Mouse (Mus musculus): Measurements from ENCODE around the gene Lrrc1. TPM values are rescaled to one million over a fixed set of nuclear protein-coding genes. Genes with fewer than 3 reads are reported as not detected.
A peak's percentile ranks its signal among the peaks of the same experiment; 100 is the strongest.

Gene Lrrc1
- total RNA-seq, 2 experiments from 2014 or later = 6.1 to 6.2 TPM

DNA sequence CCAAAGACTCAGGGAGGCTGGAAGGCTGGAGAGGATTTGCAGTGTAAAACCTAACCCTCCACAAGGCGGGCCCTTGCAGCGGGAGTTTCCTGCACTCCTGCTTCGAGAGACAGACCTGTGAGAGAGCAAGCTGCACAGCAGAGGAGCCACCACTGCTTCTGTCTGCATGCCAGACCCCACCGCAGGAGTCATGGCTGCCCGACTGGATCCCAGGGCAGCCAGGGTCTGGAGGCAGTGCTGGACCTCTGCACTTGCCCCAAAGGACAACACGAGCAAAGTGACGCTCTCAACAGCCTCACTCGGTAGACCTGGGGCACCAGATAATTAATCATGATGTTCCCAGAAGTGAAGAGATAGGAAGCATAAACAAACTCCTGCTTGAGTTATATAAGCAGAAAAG is 72.1 kb downstream of the Lrrc1 start:
- DNase-seq (ENCODE audit: low spot score in 2 of 2) = no peak
- intact Hi-C loops (cut with DNase I) = no loop called here

GRCm38 (mm10) chr9:77471646-77472220 is 72.9 kb downstream of the Lrrc1 start:
- no peak for DNase-seq (ENCODE audit: low spot score in 2 of 2)
- intact Hi-C loops (cut with DNase I) = no loop called here

- DNase-seq (ENCODE audit: low spot score in 2 of 2) = peak; percentile 75 to 78
- intact Hi-C loops (cut with DNase I) = loop anchor here (10.0 kb wide), 1 partner anchor 75 kb away; the partner anchor contains the start of gene Lrrc1
Observed at GRCm38 (mm10) chr9:77469791-77470607, 74.7 kb downstream of the Lrrc1 start.

DNA sequence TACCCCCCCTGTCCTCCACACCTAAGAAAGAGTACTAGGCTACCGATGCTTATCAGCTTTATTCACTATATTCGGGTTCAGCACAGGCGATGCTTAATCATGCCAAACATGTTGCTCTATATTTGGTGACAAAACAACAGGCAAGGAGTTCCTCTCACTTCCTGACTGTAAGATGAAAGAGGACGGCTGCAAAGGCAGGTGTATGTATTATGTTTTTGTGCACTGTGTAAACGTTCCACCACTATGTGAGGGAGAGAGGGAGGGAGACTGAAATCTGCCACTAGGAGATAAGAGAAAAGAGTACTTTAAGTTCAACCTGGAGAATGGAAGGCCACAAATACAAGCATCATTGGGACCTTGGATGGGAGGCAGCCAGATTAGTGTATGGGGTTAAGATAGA is 77.7 kb downstream of the Lrrc1 start:
- no peak for DNase-seq (ENCODE audit: low spot score in 2 of 2)
- intact Hi-C loops (cut with DNase I) = loop anchor here (10.0 kb wide), 1 partner anchor 78 kb away; the partner anchor contains the start of gene Lrrc1

DNA sequence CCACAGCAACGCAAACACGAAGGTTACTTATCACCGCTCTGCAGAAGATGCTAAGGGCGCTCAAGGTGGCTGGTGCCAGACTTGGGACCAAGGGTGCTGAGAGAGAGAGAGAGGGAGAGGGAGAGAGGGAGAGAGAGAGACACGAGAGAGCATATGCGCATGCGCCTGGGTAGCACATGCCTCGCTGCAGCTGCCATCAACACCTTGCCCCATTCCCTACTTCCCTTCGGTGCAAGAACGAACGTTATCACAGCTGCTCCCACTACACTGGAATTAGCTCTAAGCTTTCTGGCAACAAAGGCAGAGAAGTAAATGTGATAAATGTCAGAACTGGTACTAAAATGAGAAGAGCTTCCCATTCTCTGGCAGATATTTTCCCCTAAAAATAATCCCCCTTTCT is 79.3 kb downstream of the Lrrc1 start:
- intact Hi-C loops (cut with DNase I) = loop anchor here (10.0 kb wide), 1 partner anchor 79 kb away; the partner anchor contains the start of gene Lrrc1
- no peak for DNase-seq (ENCODE audit: low spot score in 2 of 2)

DNA sequence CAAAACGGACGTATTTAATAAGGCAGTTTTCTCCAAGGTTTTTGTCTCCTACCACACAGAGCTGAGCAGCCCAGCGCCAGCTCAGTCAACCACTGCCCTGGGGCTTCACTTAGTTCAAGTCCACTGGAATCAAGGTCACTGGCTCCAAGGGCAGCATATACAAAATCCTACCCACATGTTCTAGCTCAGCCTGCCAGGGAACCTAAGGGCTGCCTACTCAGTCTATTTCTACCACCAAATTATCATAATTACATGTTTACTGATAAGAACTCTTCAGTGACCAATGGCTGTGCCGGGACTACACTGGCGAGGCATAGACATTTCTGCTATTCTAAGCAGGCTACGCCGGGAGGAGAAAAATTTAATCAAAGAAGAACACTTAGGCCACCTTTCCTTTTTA is 80.8 kb downstream of the Lrrc1 start:
- DNase-seq (ENCODE audit: low spot score in 2 of 2) = no peak
- intact Hi-C loops (cut with DNase I) = loop anchor here (10.0 kb wide), 1 partner anchor 81 kb away; the partner anchor contains the start of gene Lrrc1

GRCm38 (mm10) chr9:77463195-77463594 is 81.5 kb downstream of the Lrrc1 start:
- DNase-seq (ENCODE audit: low spot score in 2 of 2) = no peak
- intact Hi-C loops (cut with DNase I) = loop anchor here (10.0 kb wide), 1 partner anchor 82 kb away; the partner anchor contains the start of gene Lrrc1

GRCm38 (mm10) chr9:77461371-77461915 is 83.2 kb downstream of the Lrrc1 start:
- intact Hi-C loops (cut with DNase I) = loop anchor here (10.0 kb wide), 1 partner anchor 83 kb away; the partner anchor contains the start of gene Lrrc1
- DNase-seq (ENCODE audit: low spot score in 2 of 2) = no peak

DNA sequence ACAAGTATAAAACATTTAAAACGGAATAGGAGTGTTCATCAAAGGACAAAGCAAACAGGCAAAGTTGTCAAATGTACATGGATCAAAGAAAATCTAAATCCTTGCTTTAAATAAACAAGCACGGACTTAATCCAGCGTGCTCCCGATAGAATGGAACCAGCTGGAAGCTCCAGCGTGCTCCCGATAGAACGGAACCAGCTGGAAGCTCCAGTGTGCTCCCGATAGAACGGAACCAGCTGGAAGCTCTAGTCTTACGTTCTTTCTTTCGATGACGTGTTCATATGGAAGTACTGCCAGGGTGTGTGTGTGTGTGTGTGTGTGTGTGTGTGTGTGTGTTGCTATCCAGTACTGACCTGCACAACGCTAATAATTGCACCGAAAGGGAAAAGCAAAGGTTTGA is 84.3 kb downstream of the Lrrc1 start:
- no peak for DNase-seq (ENCODE audit: low spot score in 2 of 2)
- intact Hi-C loops (cut with DNase I) = loop anchor here (10.0 kb wide), 1 partner anchor 84 kb away; the partner anchor contains the start of gene Lrrc1

DNA sequence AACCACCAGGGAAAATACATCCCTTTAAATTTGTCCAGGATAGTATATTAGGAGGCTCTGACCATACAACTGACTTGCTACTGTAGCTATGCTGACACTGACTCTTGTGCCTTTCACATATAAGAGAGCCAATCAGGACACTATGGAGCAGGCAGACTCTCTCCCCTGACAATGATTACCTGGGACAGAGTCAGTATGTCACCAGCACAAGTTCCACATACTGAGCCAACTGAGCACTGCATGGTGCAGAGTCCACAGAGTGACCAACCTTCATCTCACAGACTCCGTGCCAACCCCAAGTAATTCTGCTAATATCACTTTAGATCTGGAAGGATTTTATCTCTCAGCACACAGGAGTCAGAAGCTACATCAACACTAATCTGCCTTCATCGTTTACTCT is 85.3 kb downstream of the Lrrc1 start:
- intact Hi-C loops (cut with DNase I) = no loop called here

GRCm38 (mm10) chr9:77456169-77456826 is 88.4 kb downstream of the Lrrc1 start:
- DNase-seq (ENCODE audit: low spot score in 2 of 2) = peak; percentile 47 to 48
- intact Hi-C loops (cut with DNase I) = no loop called here

More for the DNA sequence above, 85.3 kb downstream of the Lrrc1 start:
- DNase-seq (ENCODE audit: low spot score in 2 of 2) = no peak

DNA sequence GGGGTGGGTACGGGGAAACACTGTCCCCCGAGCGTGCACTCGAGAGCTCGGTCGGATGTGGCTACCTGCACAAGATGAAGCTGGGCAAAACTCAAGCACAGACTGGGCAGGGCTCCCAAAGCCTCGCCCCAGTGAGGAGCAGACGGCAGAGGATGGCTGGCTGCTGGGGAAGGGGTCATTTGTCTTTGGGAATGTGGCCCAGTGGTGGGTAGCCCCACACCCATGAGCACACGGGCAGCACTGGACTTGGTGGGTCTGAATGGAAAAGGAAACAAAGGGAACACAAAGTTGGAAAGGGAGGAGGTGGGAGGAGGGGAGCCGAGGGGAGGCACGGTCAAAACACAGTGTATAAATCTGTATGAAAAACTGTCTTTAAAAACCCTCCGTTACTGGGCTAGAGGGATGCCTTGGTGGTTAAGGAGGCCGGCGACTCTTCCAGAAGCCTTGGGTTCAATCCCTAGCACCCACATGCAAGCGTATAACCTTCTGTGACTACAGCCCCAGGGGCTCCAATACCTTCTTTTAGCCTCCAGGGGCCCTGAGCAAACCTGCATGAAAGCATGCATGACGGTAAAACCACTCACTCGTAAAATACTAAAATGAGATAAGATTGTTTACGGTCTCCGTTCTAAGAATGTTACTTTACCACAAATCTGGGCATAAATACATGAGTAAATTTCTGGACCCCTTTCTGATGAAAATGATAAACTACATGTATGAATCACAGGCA is 89.1 kb downstream of the Lrrc1 start:
- no peak for DNase-seq (ENCODE audit: low spot score in 2 of 2)
- intact Hi-C loops (cut with DNase I) = no loop called here

GRCm38 (mm10) chr9:77452046-77452807 is 92.4 kb downstream of the Lrrc1 start:
- DNase-seq (ENCODE audit: low spot score in 2 of 2) = no peak
- intact Hi-C loops (cut with DNase I) = no loop called here

GRCm38 (mm10) chr9:77450447-77450846 is 94.2 kb downstream of the Lrrc1 start:
- intact Hi-C loops (cut with DNase I) = no loop called here
- DNase-seq (ENCODE audit: low spot score in 2 of 2) = no peak

DNA sequence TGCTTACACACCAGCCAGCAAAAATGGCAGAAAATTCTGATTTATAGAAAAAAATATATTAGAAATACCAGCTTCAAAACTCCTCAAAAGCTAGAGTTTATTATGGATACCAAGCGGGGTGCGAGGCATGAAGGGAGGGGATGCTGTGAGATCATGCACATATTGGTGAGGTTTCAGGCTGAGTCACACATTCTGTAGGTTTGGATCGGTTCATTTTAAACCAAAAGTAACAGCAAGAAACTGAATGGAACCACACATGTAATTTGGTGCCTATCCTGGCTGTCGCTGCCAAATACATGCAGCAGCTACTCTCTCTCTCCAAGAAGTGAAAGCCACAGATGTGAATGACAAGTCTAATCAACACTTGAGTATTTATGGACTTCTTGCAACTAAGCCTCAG is 99.8 kb downstream of the Lrrc1 start:
- DNase-seq (ENCODE audit: low spot score in 2 of 2) = no peak
- intact Hi-C loops (cut with DNase I) = no loop called here

DNA sequence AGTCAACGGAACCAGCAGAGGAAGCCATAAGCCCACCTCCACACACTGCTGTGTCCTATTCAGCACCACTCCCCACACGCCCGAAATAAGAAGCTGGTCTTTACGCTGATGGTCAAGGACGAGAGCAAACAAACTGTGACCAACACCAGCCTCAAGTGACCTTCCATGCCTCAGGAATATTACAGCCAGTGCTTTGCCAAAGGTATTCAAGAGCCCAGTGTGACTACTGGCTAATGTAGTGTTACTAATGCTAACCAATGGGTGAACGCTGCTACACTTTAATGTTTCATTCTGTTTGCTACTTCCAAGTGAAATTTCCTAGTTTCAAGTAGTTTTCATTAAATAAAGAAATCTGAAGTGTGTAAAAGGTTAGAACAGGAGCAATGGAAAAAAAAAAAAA is 105.3 kb downstream of the Lrrc1 start:
- intact Hi-C loops (cut with DNase I) = no loop called here

GRCm38 (mm10) chr9:77438836-77439271 is 105.8 kb downstream of the Lrrc1 start:
- no peak for DNase-seq (ENCODE audit: low spot score in 2 of 2)
- intact Hi-C loops (cut with DNase I) = no loop called here

More for the DNA sequence above, 105.3 kb downstream of the Lrrc1 start:
- no peak for DNase-seq (ENCODE audit: low spot score in 2 of 2)

- intact Hi-C loops (cut with DNase I) = no loop called here
- no peak for DNase-seq (ENCODE audit: low spot score in 2 of 2)
Observed at GRCm38 (mm10) chr9:77437131-77437530, 107.5 kb downstream of the Lrrc1 start.

- intact Hi-C loops (cut with DNase I) = no loop called here
- no peak for DNase-seq (ENCODE audit: low spot score in 2 of 2)
Observed at GRCm38 (mm10) chr9:77434965-77435364, 109.7 kb downstream of the Lrrc1 start.

All from left cerebral cortex, postnatal 36 days (tissue).